Mouse (Mus musculus) embryo, embryonic 9.5 days (tissue): ENCODE data around the gene Nanp.
A peak's percentile ranks its signal among the peaks of the same experiment; 100 is the strongest.

ENCODE experiments used
- DNase-seq: peaks from one replicate; pipeline ENCODE4 v3.0.0-alpha.2; 2017; ENCODE audit errors: extremely low spot score

Nanp gene

DNA sequence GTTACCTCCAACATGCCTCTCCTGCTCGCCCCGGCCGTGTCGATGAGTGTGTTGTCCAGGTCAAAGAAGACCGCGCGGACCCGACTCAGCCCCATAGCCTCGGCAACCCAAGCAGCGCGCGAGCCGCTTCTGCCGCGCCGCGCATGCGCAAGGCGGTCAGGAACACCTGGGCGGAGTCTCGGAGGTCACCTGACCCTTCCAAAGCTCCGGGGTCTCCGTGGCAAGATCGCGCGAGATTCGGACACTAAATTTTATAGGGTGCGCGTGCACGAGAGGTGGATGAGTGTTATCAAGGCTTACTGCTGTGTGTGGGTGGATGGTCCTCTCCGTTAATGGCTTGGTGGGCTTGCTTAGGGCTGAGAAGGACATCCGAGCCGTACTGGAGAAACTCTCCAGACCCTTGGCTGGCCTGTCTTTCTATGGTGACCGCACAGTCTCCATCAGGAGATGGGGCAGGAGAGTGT, at the start of gene Nanp, which contains the start of gene Ninl:
Gene Nanp (minus strand): TSS at position 167 of the 464 bp plus-strand sequence.
Gene Ninl (minus strand): TSS at position 151 of the 464 bp plus-strand sequence.
- peak; percentile 94 for DNase-seq

DNA sequence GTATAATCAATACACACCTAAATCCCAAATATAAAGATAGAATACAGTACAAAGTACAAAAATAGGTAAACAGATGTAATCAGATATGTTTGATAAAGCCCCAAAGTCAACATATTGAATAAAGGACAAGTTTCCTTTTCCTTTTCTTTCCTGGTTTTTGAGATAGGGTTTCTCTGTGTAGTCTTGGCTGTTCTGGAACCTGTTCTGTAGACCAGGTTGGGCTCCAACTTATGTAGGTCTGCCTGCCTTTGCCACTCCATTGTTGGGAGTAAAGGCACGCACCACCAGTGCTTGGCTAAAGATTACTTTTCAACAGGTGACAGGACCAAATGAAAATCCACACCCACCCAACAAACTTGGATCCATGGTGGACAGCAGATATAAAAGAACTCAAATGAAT, 17.4 kb upstream of the Nanp start:
- DNase-seq = no peak

DNA sequence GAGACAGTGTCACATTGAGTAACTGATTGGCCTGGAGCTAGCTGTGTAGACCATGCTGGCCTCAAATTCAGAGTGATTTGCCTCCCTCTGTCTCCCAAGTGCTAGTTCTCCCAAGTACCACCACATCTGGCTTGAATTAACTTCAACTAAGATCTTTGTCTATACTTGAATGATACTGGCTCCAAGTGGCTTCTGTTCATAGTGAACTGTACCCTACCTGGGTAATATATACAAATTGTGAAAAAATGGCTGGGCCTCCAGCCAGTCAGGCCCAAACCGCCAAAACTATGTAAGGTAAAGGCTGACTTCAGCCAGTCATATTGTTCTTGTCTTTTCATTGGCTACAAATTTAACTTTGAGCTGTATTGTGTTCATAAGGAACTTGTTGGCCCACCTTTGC, 1.2 kb upstream of the Nanp start:
- no peak for DNase-seq

DNA sequence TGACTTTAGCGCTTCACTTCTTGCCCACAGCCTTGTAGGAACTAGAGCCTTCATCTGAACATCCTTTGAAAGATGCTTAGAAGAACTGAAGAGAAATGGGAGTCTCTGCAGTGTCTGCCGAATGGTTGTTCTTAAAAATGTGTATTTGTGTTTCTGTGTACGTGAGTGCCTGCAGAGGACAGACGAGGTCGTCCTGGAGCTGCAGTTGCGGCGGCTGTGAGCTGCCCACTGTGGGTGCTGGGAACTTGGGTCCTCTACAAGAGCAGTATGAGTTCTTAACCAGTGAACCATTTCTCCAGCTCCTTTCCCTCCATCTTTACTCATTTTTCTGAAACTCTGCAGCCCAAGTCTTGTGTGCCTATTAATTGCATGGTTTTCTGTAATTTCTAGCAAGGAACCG, 528 bp upstream of the Nanp start:
- DNase-seq = no peak

GRCm38 (mm10) chr2:151038811-151039222, 381 bp downstream of the Nanp start:
- peak; percentile 75 for DNase-seq

DNA sequence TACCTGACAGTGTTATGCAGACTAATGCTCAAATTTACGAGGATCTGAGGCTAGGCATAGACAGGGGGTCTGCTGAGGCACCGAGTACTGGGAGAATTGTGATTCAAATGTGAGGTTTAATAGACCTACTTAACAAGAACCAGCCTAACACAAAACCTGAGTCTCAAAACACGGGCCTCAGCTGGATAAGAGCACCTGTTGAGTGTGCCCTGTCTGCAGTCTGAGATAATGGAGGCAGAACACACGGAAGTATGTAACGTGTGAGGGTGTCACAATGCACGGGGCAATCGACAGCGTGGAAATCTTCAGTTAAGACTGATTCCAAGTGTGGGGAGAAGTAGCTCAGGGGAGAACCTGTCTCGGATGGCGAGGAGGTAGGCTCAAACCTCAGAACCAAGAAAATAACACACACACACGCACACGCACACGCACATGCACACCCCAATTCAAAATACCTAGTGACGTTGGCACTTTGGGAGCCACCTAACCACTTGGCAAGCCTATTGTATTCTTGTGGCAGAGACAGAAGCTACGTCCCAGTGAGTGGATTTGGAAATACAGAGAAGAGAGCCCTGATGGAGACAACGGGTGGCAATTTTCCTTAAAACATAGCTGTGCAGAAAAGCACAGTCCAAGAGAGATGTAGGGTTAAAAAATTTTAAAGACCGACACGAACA, 1.2 kb downstream of the Nanp start:
- DNase-seq = no peak

GRCm38 (mm10) chr2:151037292-151037691, 1.9 kb downstream of the Nanp start:
- no peak for DNase-seq

GRCm38 (mm10) chr2:151036721-151037120, 2.5 kb downstream of the Nanp start:
- no peak for DNase-seq

DNA sequence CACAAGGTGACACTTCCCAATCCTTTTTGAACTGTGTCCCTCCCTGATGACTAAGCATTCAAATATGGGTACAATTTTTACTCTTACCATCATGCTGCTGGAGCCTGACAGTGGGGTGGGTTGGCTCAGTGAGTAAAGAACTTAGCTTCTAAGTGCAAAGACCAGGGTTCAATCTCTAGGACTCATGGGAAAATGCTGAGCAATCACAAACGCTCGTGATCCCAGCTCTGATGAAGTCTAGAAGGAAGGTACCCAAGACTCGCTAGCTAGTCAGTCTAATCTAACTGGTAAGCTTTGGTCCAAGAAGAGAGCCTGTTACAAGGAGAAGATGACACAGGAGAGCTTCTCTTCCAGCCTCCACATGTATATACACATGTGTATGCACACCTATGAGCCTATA, 4.8 kb downstream of the Nanp start:
- no peak for DNase-seq

DNA sequence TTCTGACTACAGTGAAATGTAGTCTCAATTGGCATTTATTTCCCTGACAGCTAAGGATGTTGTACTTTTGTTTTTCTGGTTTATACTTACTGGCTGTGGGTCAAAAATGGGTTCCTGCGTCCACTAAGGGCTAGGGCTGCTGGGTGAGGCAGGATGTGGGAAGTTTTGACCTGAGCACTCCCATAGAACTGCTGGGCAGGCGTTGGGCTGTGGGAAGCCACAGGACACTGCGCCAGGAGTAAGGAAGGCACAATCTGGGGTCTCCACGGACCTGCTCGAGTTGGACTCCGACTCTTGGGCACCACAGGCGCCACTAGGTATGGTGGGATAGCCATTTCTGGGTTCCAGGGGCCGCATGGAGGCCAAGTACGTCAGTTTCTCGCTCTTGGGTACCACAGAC, 18.0 kb downstream of the Nanp start:
- no peak for DNase-seq

DNA sequence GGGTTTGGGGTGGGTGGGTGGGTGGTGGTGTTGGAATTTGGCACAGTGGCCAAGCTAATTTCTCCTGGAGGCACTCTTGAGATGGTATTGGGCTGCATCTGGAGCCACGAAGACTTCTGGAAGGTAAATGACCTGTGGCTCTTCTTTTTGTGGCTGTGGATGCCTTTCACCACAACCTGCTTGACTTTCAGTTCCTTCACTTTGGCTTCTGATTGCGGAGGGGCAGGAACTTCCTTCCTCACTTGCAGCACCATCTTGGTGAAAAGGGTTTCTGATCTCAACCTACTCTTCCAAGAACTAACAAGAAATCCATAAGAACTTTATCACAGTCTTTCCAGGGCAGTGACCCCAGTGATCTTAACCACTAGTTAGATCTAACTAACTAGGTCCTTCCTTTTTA, 23.9 kb downstream of the Nanp start:
- DNase-seq = no peak

- DNase-seq = no peak
Observed at GRCm38 (mm10) chr2:151011273-151011672, 27.9 kb downstream of the Nanp start.

DNA sequence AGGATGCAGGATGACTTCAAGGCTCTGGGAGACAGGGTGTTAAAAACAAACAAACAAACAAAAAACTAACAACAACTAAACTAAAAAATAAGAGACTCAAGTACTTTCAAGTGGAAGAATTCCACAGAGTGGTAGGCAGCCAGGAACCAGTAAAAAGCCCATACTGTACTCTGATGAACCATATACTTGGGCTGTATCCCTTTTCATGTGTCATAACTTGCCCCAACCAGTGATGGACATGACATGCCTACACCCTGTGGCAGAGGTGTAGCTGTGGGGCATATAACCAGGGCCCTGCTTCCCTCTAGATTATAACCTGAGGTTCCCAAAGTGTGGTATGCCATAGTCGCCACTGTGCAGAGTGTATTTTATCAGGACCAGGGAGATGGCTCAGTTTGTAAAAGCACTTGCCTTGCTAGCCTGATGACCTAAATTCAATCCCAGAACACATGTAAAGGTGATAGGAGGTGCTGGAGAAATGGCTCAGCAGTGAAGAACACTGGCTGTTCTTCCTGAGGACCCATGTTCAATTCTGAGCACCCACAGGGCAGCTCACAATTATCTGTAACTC, 29.6 kb downstream of the Nanp start:
- no peak for DNase-seq

DNA sequence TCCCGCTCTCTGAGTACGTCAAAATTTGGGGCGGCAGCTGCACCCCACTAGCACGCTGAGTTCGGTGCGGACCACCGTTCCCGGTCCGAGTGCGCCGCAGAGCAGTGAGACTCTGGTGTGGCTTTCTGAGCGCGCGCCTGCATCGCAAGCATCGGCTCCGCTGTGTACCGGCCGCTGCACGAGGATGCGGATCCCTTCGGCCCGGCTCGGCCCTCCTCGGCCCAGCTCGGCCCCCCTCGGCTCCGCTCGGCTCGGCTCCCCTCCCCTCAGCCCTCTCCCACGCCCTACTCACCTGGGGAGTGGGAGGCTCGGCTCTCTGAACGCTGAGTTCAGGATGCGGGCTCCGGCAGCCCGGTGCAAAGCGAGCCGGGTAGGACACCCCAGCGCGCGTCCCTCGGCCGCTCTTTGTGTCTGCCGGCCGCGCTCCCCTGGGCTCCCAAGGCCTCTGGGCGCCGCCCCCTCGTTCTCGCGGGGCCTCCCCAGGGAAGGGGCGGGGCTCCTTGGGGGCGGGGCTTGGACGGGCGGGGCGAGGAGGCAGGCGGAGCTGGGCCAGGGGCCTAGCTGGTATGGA, 30.2 kb downstream of the Nanp start:
- peak; percentile 93 for DNase-seq

DNA sequence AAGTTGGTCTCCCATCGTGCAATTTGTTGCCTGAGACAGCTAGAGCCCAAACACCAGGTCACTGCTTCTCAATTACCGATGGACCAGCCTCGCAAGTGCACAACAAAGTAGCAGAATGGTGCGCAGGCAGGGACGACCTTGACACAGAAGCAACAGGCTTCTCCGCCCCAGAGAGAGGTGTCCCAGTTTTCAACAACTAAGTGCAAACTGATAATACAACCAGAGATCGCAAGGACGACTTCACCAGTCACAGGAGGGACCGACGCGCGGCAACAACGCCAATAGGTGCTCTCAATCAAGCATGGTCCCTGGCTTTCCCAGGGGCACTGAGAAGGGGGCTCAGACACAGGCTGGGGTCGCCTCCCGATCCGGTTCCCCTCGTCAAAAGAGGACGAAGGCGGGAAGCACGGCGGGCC, 30.7 kb downstream of the Nanp start:
- DNase-seq = no peak

GRCm38 (mm10) chr2:151008006-151008405, 31.2 kb downstream of the Nanp start:
- DNase-seq = no peak

GRCm38 (mm10) chr2:151006281-151006945, 32.8 kb downstream of the Nanp start:
- no peak for DNase-seq

DNA sequence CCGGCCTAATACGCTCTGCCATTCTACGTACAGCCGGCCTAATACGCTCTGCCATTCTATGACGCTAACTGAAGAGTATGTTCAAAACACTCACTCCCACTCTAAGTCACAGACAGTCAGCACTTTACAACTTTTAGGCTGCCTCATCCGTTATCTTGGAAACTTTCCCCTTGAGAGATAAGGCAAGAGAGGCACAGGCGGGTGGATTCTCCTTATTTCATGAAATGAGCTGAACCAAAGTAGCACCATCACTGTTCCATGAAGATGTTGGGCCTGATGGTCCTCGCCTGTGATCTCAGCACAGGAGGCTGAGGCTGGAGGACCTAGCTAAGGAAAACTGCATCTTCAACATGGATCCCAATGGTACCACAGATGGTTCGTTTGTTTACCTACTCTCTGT, 34.8 kb downstream of the Nanp start:
- DNase-seq = no peak

DNA sequence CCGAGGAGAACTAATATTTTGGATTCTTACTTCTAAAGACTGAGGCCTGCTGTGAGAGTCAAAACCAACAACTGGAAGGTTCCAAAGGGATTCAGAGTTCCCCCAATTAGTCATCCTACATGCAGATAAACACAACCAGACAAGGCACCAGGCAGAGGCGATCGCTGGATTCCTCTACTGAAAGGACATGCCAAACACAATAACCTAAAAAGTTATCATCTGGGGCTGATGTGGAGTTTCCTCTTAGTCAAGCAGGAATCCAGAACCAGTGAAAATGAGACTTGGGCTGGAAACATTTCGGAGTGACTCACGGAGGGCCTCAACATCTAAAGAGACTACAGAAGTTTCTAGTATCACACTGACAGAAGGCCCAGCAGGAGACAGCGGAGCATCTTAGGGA, 35.4 kb downstream of the Nanp start:
- DNase-seq = no peak

- DNase-seq = no peak
Observed at GRCm38 (mm10) chr2:151001619-151002175, 37.5 kb downstream of the Nanp start.

DNA sequence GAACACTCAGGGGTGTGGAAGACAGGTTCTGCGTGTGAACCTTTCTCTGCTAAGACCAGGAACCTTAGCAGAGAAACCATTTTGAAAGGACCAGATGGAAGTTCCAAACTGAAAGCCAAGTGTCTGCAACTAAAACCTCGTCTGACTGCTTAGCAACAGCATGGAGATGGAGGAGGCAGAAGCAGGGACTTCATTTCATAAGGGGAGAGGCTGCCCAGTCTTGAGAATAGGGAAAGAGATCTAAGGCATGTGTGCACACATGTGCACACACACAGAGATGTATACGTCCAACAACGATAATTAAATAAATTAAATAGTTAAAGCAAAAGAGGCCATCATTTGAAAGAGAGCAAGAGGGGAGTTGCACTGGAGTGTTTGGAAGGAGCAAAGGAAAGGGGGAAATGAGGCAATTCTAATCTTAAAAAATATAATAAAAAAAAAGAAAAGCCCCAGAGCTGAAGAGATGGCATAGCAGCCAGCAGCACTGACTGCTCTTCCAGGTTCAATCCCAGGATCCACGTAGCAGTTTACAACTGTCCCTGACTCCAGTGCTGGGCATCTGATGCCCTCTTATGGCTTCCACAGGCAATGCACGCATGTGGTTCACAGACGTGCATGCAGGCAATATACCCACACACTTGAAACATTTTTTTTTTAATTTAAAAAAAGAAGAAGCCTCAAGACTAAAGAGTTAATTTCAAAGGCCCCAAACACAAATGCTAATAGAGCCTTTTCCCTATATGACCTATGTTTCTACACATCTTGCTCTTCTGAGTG, 38.6 kb downstream of the Nanp start:
- DNase-seq = peak; percentile 41

DNA sequence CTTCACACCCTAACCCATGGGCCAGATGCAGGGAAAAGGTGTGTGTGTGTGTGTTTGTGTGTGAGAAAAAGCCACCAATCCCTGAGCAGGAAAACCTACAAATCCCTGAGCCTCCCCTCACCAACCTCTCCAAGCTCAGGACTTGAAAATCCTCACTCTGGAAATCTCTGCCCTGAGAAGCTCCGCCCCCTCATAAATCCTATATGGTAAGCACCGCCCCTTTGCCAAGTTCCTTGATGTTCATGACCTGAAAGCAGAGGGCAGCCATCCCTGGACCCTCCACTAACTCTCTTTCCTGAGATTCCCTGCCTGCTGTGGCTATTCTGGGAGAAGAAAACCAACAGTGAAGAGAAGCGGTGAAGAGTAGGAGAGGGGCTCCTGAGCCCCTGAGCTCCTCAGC, 40.2 kb downstream of the Nanp start:
- DNase-seq = peak; percentile 54
